Mouse (Mus musculus) stomach, postnatal 0 days (tissue): Measurements from ENCODE around the gene Csrp1.

Experiments
- CTCF ChIP-seq: IDR thresholded peaks from 2 replicates; pipeline ENCODE4 v1.5.1; 2016; ENCODE audit warnings: antibody characterized with exemption, low read depth, mild to moderate bottlenecking, moderate library complexity
- EP300 ChIP-seq: optimal IDR thresholded peaks from 2 replicates; pipeline ENCODE3; 2016; ENCODE audit warnings: antibody characterized with exemption

DNA sequence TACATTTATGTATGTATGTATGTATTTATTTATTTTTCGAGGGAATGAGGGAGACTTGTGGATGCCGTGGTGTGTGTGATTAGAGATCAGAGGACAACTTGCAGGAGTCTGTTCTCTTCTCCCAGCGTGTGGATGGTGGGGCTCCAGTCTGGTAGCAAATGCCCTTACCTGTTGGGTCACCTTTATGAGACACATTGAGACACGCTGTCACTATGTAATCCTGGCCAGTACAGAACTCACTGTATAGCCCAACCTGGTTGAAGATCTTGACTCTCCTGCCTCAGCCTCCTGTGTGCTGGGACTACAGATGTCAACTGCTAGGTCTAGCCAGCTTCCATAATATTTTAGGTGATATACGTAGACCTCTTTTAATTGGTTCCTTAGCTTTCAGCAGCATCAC, 41.9 kb downstream of the Csrp1 start:
- TF ChIP-seq EP300, result no peak
- no peak for TF ChIP-seq CTCF
